Mouse (Mus musculus): Measurements from ENCODE around the gene Rpl3.
A peak's percentile ranks its signal among the peaks of the same experiment; 100 is the strongest.

Gene Rpl3

GRCm38 (mm10) chr15:80087406-80088012 lies 4.2 kb downstream of the Rpl3 start:
- DNase-seq (ENCODE audit: low read depth), result no peak

GRCm38 (mm10) chr15:80083740-80084139 lies 7.9 kb downstream of the Rpl3 start:
- no peak for DNase-seq (ENCODE audit: low read depth)

- DNase-seq (ENCODE audit: low read depth), result peak; percentile 98
Observed at GRCm38 (mm10) chr15:80083276-80083731, 8.4 kb downstream of the Rpl3 start.

- no peak for DNase-seq (ENCODE audit: low read depth)
Observed at GRCm38 (mm10) chr15:80082661-80083275, 8.9 kb downstream of the Rpl3 start.

- DNase-seq (ENCODE audit: low read depth), result no peak
Observed at GRCm38 (mm10) chr15:80081801-80082546, 9.7 kb downstream of the Rpl3 start.

GRCm38 (mm10) chr15:80080711-80081615 lies 10.7 kb downstream of the Rpl3 start:
- no peak for DNase-seq (ENCODE audit: low read depth)

- DNase-seq (ENCODE audit: low read depth), result no peak
Observed at GRCm38 (mm10) chr15:80079954-80080353, 11.7 kb downstream of the Rpl3 start.

- no peak for DNase-seq (ENCODE audit: low read depth)
Observed at GRCm38 (mm10) chr15:80079129-80079668, 12.5 kb downstream of the Rpl3 start.

- no peak for DNase-seq (ENCODE audit: low read depth)
Observed at GRCm38 (mm10) chr15:80078058-80078814, 13.4 kb downstream of the Rpl3 start.

- DNase-seq (ENCODE audit: low read depth), result peak; percentile 56
Observed at GRCm38 (mm10) chr15:80076338-80077136, 15.1 kb downstream of the Rpl3 start.

GRCm38 (mm10) chr15:80075733-80076337 lies 15.8 kb downstream of the Rpl3 start:
- DNase-seq (ENCODE audit: low read depth), result no peak

- DNase-seq (ENCODE audit: low read depth), result no peak
Observed at GRCm38 (mm10) chr15:80075374-80075694, 16.3 kb downstream of the Rpl3 start.

GRCm38 (mm10) chr15:80074663-80075373 lies 16.9 kb downstream of the Rpl3 start:
- DNase-seq (ENCODE audit: low read depth), result no peak

- DNase-seq (ENCODE audit: low read depth), result no peak
Observed at GRCm38 (mm10) chr15:80073256-80073621, 18.4 kb downstream of the Rpl3 start.

GRCm38 (mm10) chr15:80072579-80073255 lies 19.0 kb downstream of the Rpl3 start:
- no peak for DNase-seq (ENCODE audit: low read depth)

GRCm38 (mm10) chr15:80071951-80072437 lies 19.7 kb downstream of the Rpl3 start:
- no peak for DNase-seq (ENCODE audit: low read depth)

- no peak for DNase-seq (ENCODE audit: low read depth)
Observed at GRCm38 (mm10) chr15:80070095-80070644, 21.5 kb downstream of the Rpl3 start.

GRCm38 (mm10) chr15:80069171-80069570 lies 22.5 kb downstream of the Rpl3 start:
- DNase-seq (ENCODE audit: low read depth), result no peak

Measured in fibroblast of lung, adult 2 months (primary cell).